In genomic region chr4:128907238-128907968, GRCm38 (mm10) we compare ENCODE assay signal across 12 mouse cellular contexts. TPM values are rescaled to one million over a fixed set of nuclear protein-coding genes. Genes with fewer than 3 reads are reported as not detected.
A peak's percentile ranks its signal among the peaks of the same experiment; 100 is the strongest.
DNase-seq lines count a peak whose midpoint lies in the region; ATAC-seq and TF ChIP-seq lines count a peak whose summit lies in the region.
"Had no signal": no experiment of that assay in that cellular context is flagged by ENCODE, and none has a peak within 500 bp of the region (broad histone marks: within the 10 kb centered on the region; RNA-seq: fewer than 3 reads in every experiment).

No protein-coding gene starts in this region.

- H3K4me1 ChIP-seq in hindbrain, embryonic 12.5 days, result peaks cover 37% of the 10 kb centered on the region
- no peaks in the 10 kb centered on the region for H3K4me1 ChIP-seq in hindbrain, postnatal 0 days (ENCODE audit: insufficient read depth, low read length)

- no peak for DNase-seq in hindbrain, postnatal 0 days (ENCODE audit: low spot score)
- DNase-seq in cerebellum, postnatal 25 days, result peak; percentile 53 to 59
- DNase-seq in gonadal fat pad, adult 2 months (ENCODE audit: low read depth), result peak; percentile 41
- peak; percentile 57 for DNase-seq in lung, postnatal 14 days
- no peak for DNase-seq in frontal cortex, postnatal 10 days (ENCODE audit: low spot score in 2 of 2)
- DNase-seq in ovary, adult 18-20 months (ENCODE audit: low spot score), result no peak
- no peak for DNase-seq in frontal cortex, adult 2 months (ENCODE audit: extremely low spot score in 1 of 2, low spot score in 1 of 2)
- DNase-seq: gastrocnemius, postnatal 14 days; heart, postnatal 14 days; right cerebral cortex, postnatal 4 days had no signal

- no peak overlapping the region for H3K4me2 ChIP-seq in hindbrain, embryonic 12.5 days (replicated peaks)
- H3K4me2 ChIP-seq in hindbrain, postnatal 0 days (ENCODE audit: low read depth, low read length), result no peak overlapping the region

- no peak overlapping the region for H3K9ac ChIP-seq in hindbrain, embryonic 12.5 days
- no peak overlapping the region for H3K9ac ChIP-seq in hindbrain, postnatal 0 days (replicated peaks; ENCODE audit: low read length)

- no peak for ATAC-seq in hindbrain, embryonic 12.5 days (ENCODE audit: low FRiP score)
- no peak for ATAC-seq in hindbrain, postnatal 0 days

- peak overlapping the region; percentile 32 for H3K27ac ChIP-seq in hindbrain, embryonic 12.5 days
- no peak overlapping the region for H3K27ac ChIP-seq in hindbrain, postnatal 0 days
- H3K27ac ChIP-seq: kidney, postnatal 0 days had no signal

- no peak for TF ChIP-seq CTCF in hindbrain, postnatal 0 days (IDR thresholded peaks at IDR 0.05; ENCODE audit: low read depth)

- WGBS in hindbrain, embryonic 12.5 days, result 70% methylated on average over 12 of the region's 12 CpGs
- WGBS in hindbrain, postnatal 0 days, result 69% methylated on average over 12 of the region's 12 CpGs

- H3K4me3 ChIP-seq in hindbrain, embryonic 12.5 days, result no peak overlapping the region
- no peak overlapping the region for H3K4me3 ChIP-seq in hindbrain, postnatal 0 days (ENCODE audit: low read length)

- peaks cover 34% of the 10 kb centered on the region for H3K36me3 ChIP-seq in hindbrain, embryonic 12.5 days
- peaks cover 25% of the 10 kb centered on the region; the same call in 1 of the 2 replicates for H3K36me3 ChIP-seq in hindbrain, postnatal 0 days (ENCODE audit: insufficient read depth, low read length)

- no peaks in the 10 kb centered on the region for H3K27me3 ChIP-seq in hindbrain, embryonic 12.5 days
- no peaks in the 10 kb centered on the region for H3K27me3 ChIP-seq in hindbrain, postnatal 0 days (ENCODE audit: insufficient read depth, low read length)

- no peaks in the 10 kb centered on the region for H3K9me3 ChIP-seq in hindbrain, embryonic 12.5 days (replicated peaks)
- H3K9me3 ChIP-seq in hindbrain, postnatal 0 days (ENCODE audit: low read length), result no peaks in the 10 kb centered on the region

RNA-seq across cellular contexts. Expression of gene Trim62, which starts 24.0 kb away (rescaled TPM):
- polyA plus RNA-seq in hindbrain, embryonic 12.5 days (2016; fragmentation: Nextera tagmentation; extraction: Ambion mirVana), result 21.5 and 24.9 TPM in 2 replicates
- 30.8 and 33.4 TPM in 2 replicates for total RNA-seq in hindbrain, postnatal 0 days (2014; rRNA removed)
- 23.4 and 27.9 TPM in 2 replicates for polyA plus RNA-seq in hindbrain, postnatal 0 days (2015; fragmentation: Nextera tagmentation; extraction: Ambion mirVana)
- polyA plus RNA-seq in gonadal fat pad, adult 2 months (2012; rRNA removed), result 2.9 and 4.4 TPM in 2 replicates
- polyA plus RNA-seq in frontal cortex, adult 2 months (2012; rRNA removed), result 26.0 and 26.5 TPM in 2 replicates

RNA-seq across cellular contexts. Expression of gene Azin2, which starts 54.8 kb away (rescaled TPM):
- 17.7 and 21.4 TPM in 2 replicates for polyA plus RNA-seq in hindbrain, embryonic 12.5 days (2016; fragmentation: Nextera tagmentation; extraction: Ambion mirVana)
- total RNA-seq in hindbrain, postnatal 0 days (2014; rRNA removed), result 32.7 and 35.0 TPM in 2 replicates
- 32.9 and 33.0 TPM in 2 replicates for polyA plus RNA-seq in hindbrain, postnatal 0 days (2015; fragmentation: Nextera tagmentation; extraction: Ambion mirVana)
- polyA plus RNA-seq in gonadal fat pad, adult 2 months (2012; rRNA removed), result 25.9 and 28.3 TPM in 2 replicates
- 42.5 and 43.7 TPM in 2 replicates for polyA plus RNA-seq in frontal cortex, adult 2 months (2012; rRNA removed)

Comparison
In these comparisons a context has a peak if more than half of its experiments do, and no peak if none do; other contexts are left out.
1. DNase-seq: peak in cerebellum, postnatal 25 days (2 of 2), gonadal fat pad, adult 2 months (single experiment) and lung, postnatal 14 days (single experiment); none in hindbrain, postnatal 0 days (single experiment), frontal cortex, postnatal 10 days (0 of 2), ovary, adult 18-20 months (single experiment) and frontal cortex, adult 2 months (0 of 2).